Mouse (Mus musculus) lung, adult 18-20 months (tissue): ENCODE results near the gene Foxn3.
A peak's percentile ranks its signal among the peaks of the same experiment; 100 is the strongest.
"Not testable (repeated sequence)": the region's sequence is repeated elsewhere in the genome, so short reads cannot be mapped to it uniquely, and the experiment has no call there.

Source experiments
- DNase-seq, 2 experiments: peaks; one replicate each; pipeline ENCODE4 v3.0.0; 2022; ENCODE audit warnings: mixed read lengths in 2 of 2

Foxn3 gene

GRCm38 (mm10) chr12:99208251-99208650, 355.1 kb downstream of the Foxn3 start:
- no peak for DNase-seq

- DNase-seq = peak; percentile 33 to 62
Observed at GRCm38 (mm10) chr12:99207014-99207612, 356.3 kb downstream of the Foxn3 start.

GRCm38 (mm10) chr12:99205734-99206133, 357.6 kb downstream of the Foxn3 start:
- no peak for DNase-seq

DNA sequence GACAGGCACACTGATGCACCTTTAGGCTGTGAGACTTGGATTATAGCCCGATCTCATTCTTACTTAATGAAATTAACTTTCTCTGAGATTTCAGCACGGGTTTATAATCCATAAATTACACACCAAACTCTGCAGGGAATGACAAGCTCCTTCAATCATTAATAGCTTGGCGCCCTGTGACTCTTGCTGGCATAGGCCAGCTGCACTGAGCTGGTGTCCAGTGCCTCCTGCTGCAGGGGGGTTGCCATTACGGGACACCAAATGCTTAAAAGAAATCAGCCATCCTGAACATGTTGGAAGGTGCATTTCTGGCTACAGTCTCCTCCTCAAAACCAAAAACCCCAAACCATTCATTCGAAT, 364.3 kb downstream of the Foxn3 start:
- DNase-seq = no peak

- no peak for DNase-seq
Observed at GRCm38 (mm10) chr12:99198428-99199123, 364.8 kb downstream of the Foxn3 start.

GRCm38 (mm10) chr12:99197031-99197430, 366.4 kb downstream of the Foxn3 start:
- no peak for DNase-seq

- DNase-seq = no peak
Observed at GRCm38 (mm10) chr12:99195655-99196054, 367.7 kb downstream of the Foxn3 start.

GRCm38 (mm10) chr12:99194120-99194519, 369.3 kb downstream of the Foxn3 start:
- DNase-seq = not testable (repeated sequence)

- DNase-seq = no peak
Observed at GRCm38 (mm10) chr12:99187671-99188070, 375.7 kb downstream of the Foxn3 start.

DNA sequence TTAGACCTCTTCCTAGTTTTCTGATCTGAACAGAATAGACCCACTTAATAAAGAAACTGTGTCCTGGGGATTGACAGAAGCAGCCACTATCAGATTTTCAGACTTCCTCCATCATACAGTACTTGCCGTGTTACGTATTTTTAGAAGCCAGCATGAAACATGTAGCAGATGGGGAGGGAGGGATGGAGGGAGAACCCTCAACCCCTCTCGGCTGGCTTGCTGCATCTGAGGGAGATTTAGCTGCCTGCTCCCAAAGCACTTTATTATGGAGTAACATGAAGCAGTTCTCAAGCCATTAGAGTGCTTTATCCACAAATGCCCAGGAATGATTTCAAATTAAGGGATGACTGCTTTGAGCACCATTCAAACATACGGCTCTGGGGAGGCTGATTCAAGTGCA, 377.1 kb downstream of the Foxn3 start:
- DNase-seq = no peak

GRCm38 (mm10) chr12:99183261-99183792, 380.1 kb downstream of the Foxn3 start:
- DNase-seq = no peak

- no peak for DNase-seq
Observed at GRCm38 (mm10) chr12:99182338-99182737, 381.0 kb downstream of the Foxn3 start.

- no peak for DNase-seq
Observed at GRCm38 (mm10) chr12:99180234-99180824, 383.1 kb downstream of the Foxn3 start.

DNA sequence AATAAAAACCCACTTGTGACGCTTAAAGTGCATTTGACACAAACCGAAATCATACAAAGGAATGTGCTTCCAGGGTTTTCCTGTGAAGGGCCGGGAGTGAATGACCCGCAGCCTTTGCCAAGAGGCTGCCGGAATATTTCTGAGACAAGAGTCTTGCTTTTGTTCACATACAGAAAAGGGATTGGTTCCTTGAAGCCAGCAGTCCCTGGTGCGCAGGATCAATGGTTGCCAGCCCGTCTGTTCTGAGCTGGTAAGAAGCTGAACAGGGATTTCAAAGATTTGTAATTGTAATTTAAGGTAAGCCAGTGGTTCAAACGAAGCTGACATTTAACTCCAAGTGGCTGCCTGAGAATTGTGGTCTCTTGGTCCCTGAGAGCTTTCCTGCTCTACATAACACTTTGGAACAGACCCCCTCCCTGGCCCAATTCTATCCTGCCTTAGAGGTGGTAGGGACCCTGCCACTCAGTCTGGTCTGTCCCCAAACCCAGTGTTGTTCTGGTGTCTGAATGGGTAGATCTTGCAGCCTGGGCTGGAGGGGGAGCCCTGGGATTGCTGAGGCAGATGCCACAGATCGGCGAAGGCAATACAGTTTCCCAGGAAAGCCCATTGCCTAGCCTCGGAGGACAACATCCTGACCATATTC, 388.3 kb downstream of the Foxn3 start:
- no peak for DNase-seq

GRCm38 (mm10) chr12:99172170-99172569, 391.2 kb downstream of the Foxn3 start:
- no peak for DNase-seq

GRCm38 (mm10) chr12:99169925-99170324, 393.5 kb downstream of the Foxn3 start:
- no peak for DNase-seq

DNA sequence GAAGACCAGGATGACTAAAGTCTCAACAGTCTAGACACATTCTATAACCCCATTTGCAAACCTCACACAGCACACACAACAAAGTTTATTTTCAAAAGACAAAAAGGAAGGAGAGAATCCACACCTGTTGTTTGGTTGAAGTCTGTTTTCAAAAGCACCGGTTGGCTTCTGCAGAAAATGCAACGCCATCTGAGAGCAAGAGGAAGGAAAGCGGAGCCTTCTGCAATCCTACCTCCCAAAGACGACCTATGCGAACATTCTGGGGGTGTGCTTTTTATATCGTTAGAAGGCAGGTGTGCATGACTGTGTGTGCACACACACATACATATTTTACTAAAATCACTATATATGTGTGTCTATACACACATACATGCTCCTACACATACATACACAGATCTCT, 397.3 kb downstream of the Foxn3 start:
- DNase-seq = no peak

DNA sequence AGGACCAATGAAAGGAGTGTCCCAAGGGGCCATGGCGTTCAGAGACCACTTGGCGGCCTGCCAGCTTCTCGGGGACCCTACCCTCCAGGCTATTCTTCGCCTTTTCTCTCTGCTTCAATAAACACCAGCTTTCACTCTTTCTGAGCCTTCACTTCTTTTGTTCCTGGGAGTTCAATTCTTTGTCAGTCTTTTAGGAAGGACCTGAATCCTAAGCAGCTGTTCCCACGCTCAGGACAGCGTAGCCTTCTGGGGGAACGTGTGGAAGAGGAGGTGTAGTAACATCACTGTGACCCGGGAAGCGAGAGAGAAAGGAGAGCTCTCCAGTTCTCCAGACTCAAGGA, 400.1 kb downstream of the Foxn3 start:
- DNase-seq = no peak

DNA sequence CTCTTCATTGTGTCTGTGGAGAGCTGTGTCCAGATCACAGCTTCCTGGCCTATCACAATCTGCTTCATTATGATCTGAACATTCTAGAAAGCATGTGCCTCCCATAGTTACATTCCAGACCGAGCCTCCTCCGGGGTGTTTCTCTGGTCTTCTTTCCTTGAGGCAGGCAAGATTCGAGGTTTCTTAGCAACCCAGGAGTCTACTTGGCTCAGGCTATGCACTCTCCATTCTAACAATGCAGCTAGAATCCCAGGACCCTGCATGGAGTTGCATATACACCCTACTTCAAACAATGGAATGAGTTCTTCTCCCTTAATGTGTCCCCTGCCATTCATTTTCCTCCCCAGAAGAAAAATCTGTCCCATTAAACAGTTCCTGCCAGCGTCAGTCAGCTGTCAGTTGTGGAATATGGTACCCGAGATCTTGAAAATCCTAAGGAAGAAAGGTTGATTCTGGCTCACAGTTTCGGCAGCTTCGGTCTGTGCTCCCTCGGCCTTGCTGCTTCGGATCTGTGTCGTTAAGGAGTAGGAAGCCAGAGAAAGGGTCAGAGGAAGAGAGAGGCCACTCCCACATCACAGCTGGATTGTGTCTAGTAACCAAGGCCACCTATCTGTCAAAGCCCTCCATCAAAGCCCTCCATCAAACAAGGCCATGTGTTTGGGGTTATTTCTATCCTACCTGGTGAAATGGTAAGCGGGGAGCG, 400.6 kb downstream of the Foxn3 start:
- no peak for DNase-seq

DNA sequence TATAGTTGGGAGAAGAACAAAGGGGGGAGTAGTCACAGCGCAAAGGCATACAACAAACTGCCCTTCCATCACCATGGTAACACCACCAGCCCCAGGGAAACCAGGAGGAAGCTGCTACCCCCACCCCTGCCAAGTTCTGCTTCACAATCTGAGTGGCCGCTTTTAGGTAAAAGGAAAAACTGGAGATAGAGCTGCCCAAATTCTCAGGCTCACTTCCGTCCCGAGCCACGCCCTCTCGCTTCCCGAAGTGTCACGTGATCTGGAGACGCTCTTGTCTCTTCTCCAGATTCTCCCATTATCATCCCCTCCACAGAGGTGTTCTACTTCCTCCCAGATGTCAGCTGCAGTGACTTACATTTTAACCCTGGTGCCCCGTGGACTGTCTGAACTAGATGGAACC, 401.2 kb downstream of the Foxn3 start:
- peak in 1 of 2 experiments; percentile 4 for DNase-seq

- DNase-seq = no peak
Observed at GRCm38 (mm10) chr12:99160061-99160460, 403.3 kb downstream of the Foxn3 start.

DNA sequence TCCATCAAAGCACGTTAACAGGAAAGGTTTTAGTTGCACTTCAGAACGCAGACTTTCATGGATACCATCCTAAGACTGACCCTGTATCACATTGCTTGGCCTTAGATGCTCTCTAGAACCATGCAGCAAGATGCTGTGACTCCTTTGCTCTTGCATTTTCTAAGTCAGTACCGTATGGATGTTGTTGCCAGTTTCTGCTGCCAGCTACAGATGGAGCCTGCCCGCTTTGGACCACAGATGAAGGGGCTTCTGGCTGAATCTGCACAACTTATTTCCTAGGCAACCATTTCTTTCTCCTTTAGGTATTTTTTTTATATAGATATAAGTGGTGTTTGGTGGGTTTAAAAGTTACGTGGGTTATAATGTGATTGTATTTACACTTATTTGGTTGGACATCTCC, 407.5 kb downstream of the Foxn3 start:
- DNase-seq = no peak

DNA sequence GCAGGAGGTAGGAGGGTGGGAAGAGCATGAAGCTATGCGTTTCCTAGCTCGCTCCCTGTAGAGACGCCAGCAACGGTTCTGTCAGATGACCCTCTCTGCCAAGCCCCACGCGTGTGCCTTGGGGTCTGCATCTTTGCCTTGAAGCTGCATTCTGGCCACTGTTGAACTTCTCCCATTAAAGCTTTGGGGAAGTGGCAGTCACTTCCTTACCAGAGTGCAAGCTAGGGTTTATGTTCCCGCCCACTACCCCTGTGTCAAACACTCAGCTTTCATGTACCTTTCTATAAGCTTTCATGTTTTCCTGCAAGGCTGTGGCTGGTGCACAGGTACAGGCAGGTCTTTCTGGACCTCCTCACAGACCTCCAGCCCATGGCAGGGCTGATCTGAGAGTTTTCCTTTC, 409.2 kb downstream of the Foxn3 start:
- DNase-seq = no peak
